Mouse (Mus musculus): ENCODE data around the gene Lpp.

The Lpp gene

GRCm38 (mm10) chr16:24819127-24819526 is 425.8 kb downstream of the Lpp start:
- DNase-seq: no peak

- DNase-seq: no peak
Observed at GRCm38 (mm10) chr16:24822182-24822875, 429.0 kb downstream of the Lpp start.

- DNase-seq: no peak
Observed at GRCm38 (mm10) chr16:24822918-24823317, 429.6 kb downstream of the Lpp start.

- DNase-seq: no peak
Observed at GRCm38 (mm10) chr16:24826390-24826789, 433.1 kb downstream of the Lpp start.

GRCm38 (mm10) chr16:24828207-24828803 is 435.0 kb downstream of the Lpp start:
- no peak for DNase-seq

GRCm38 (mm10) chr16:24829860-24830259 is 436.6 kb downstream of the Lpp start:
- no peak for DNase-seq

GRCm38 (mm10) chr16:24830939-24831338 is 437.6 kb downstream of the Lpp start:
- DNase-seq: no peak

- DNase-seq: no peak
Observed at GRCm38 (mm10) chr16:24833221-24833620, 439.9 kb downstream of the Lpp start.

- no peak for DNase-seq
Observed at GRCm38 (mm10) chr16:24834536-24834935, 441.2 kb downstream of the Lpp start.

- no peak for DNase-seq
Observed at GRCm38 (mm10) chr16:24836550-24836949, 443.2 kb downstream of the Lpp start.

GRCm38 (mm10) chr16:24839018-24839417 is 445.7 kb downstream of the Lpp start:
- no peak for DNase-seq

GRCm38 (mm10) chr16:24840073-24840472 is 446.8 kb downstream of the Lpp start:
- no peak for DNase-seq

GRCm38 (mm10) chr16:24846141-24846540 is 452.8 kb downstream of the Lpp start:
- peak; percentile 70 for DNase-seq

- no peak for DNase-seq
Observed at GRCm38 (mm10) chr16:24859509-24860140, 466.3 kb downstream of the Lpp start.

GRCm38 (mm10) chr16:24860445-24860844 is 467.1 kb downstream of the Lpp start:
- peak; percentile 16 for DNase-seq

- no peak for DNase-seq
Observed at GRCm38 (mm10) chr16:24861374-24861773, 468.1 kb downstream of the Lpp start.

- DNase-seq: peak; percentile 57
Observed at GRCm38 (mm10) chr16:24874235-24874634, 480.9 kb downstream of the Lpp start.

GRCm38 (mm10) chr16:24875661-24876060 is 482.4 kb downstream of the Lpp start:
- no peak for DNase-seq

- DNase-seq: no peak
Observed at GRCm38 (mm10) chr16:24878977-24879376, 485.7 kb downstream of the Lpp start.

- DNase-seq: no peak
Observed at GRCm38 (mm10) chr16:24880698-24881097, 487.4 kb downstream of the Lpp start.

GRCm38 (mm10) chr16:24881981-24882775 is 488.9 kb downstream of the Lpp start:
- no peak for DNase-seq

- no peak for DNase-seq
Observed at GRCm38 (mm10) chr16:24884017-24884416, 490.7 kb downstream of the Lpp start.

GRCm38 (mm10) chr16:24886346-24886745 is 493.0 kb downstream of the Lpp start:
- peak; percentile 62 for DNase-seq

All from kidney, adult 9 months (tissue).